ENCODE assay signal across 17 mouse cellular contexts in the genomic region with DNA sequence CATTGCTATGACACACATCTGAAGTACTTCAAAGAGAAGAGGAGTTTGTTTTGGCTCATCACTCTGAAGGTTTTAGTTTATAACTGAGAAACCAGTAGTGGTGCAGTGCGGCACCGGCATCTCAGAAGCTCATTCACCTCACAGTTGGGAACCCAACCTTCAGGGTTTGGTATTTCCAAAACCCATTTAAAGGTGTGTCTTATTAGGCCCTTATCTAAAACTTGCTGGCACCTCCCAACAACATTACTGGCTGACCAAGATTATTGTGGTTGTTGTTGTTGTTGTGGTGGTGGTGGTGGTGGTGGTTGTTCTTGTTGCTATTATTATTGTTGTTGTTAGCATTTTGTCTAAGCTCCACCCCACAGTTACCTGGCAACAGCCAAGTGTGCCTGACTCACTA.
"Had no signal": no experiment of that assay in that cellular context is flagged by ENCODE, and none has a peak within 500 bp of the region (broad histone marks: within the 10 kb centered on the region; RNA-seq: fewer than 3 reads in every experiment).

No protein-coding gene starts in this region.

- H3K4me2 ChIP-seq: intestine, embryonic 15.5 days; kidney, embryonic 15.5 days; limb, embryonic 13.5 days; midbrain, embryonic 12.5 days; neural tube, embryonic 13.5 days had no signal

- ATAC-seq: intestine, embryonic 15.5 days; lung, postnatal 0 days; midbrain, embryonic 16.5 days had no signal

- DNase-seq: kidney, adult 18-20 months; kidney, postnatal 25 days; layer of hippocampus, adult 9-11 months; left cerebral cortex, postnatal 4 days; lung, adult 2 months; lung, postnatal 4 days; right cerebral cortex, postnatal 14 days; thymus, adult 18-20 months; thymus, postnatal 14 days had no signal

- H3K4me1 ChIP-seq: kidney, embryonic 15.5 days; limb, embryonic 13.5 days had no signal

- H3K9ac ChIP-seq: intestine, embryonic 15.5 days; kidney, embryonic 15.5 days; limb, embryonic 13.5 days; midbrain, embryonic 12.5 days; neural tube, embryonic 13.5 days had no signal

- H3K36me3 ChIP-seq: intestine, embryonic 15.5 days; limb, embryonic 13.5 days; midbrain, embryonic 12.5 days; neural tube, embryonic 13.5 days had no signal

- H3K27ac ChIP-seq: intestine, embryonic 15.5 days; kidney, embryonic 15.5 days; limb, embryonic 13.5 days; midbrain, embryonic 12.5 days; neural tube, embryonic 13.5 days had no signal

- H3K27me3 ChIP-seq: intestine, embryonic 15.5 days; kidney, embryonic 15.5 days; limb, embryonic 13.5 days; megakaryocyte, embryonic 14.5 days; midbrain, embryonic 12.5 days; neural tube, embryonic 13.5 days had no signal

- H3K4me3 ChIP-seq: intestine, embryonic 15.5 days; kidney, embryonic 15.5 days; limb, embryonic 13.5 days; megakaryocyte, embryonic 14.5 days; midbrain, embryonic 12.5 days; neural tube, embryonic 13.5 days had no signal

- H3K9me3 ChIP-seq: intestine, embryonic 15.5 days; kidney, embryonic 15.5 days; limb, embryonic 13.5 days; megakaryocyte, embryonic 14.5 days; midbrain, embryonic 12.5 days; neural tube, embryonic 13.5 days had no signal
